Mouse (Mus musculus): Measurements from ENCODE around the gene Topbp1. TPM values are rescaled to one million over a fixed set of nuclear protein-coding genes. Genes with fewer than 3 reads are reported as not detected.

The Topbp1 gene
- polyA plus RNA-seq, 1 experiment from 2014 or later: 74.1 TPM

GRCm38 (mm10) chr9:103393256-103393655 is 88.2 kb downstream of the Topbp1 start:
- Histone ChIP-seq H3K4me2 (no peak overlapping the region), H3K27me3 (replicated peaks) (no peaks in the 10 kb centered on the region), H3K4me3 (no peak overlapping the region), H3K27ac (no peak overlapping the region), H3K9me3 (replicated peaks) (no peaks in the 10 kb centered on the region), H3K36me3 (no peaks in the 10 kb centered on the region), H3K9ac (no peak overlapping the region), H3K4me1 (no peaks in the 10 kb centered on the region)
- no peak for ATAC-seq
- WGBS (ENCODE audit: insufficient replicate concordance): 85% methylated on average over 11 of the region's 11 CpGs

- Histone ChIP-seq H3K36me3 (no peaks in the 10 kb centered on the region), H3K9me3 (replicated peaks) (0 out of 2 replicates have a peak, but pooled peaks cover 6% of the 10 kb centered on the region), H3K4me2 (no peak overlapping the region), H3K4me1 (no peaks in the 10 kb centered on the region), H3K27me3 (replicated peaks) (no peaks in the 10 kb centered on the region), H3K4me3 (no peak overlapping the region), H3K9ac (no peak overlapping the region), H3K27ac (no peak overlapping the region)
- WGBS (ENCODE audit: insufficient replicate concordance): 79% methylated on average over 21 of the region's 21 CpGs
- no peak for ATAC-seq
Measured at GRCm38 (mm10) chr9:103398509-103399157, 93.6 kb downstream of the Topbp1 start.

Other genes with a start within 250 kb of the Topbp1 start
- 0.24 and 0.43 TPM in 2 replicates for gene Rab6b, start 193.4 kb upstream of the Topbp1 start, polyA plus RNA-seq (2016; fragmentation: Nextera tagmentation; extraction: Ambion mirVana)
- 30.3 and 31.5 TPM in 2 replicates for gene Srprb, start 103.1 kb upstream of the Topbp1 start, polyA plus RNA-seq (2016; fragmentation: Nextera tagmentation; extraction: Ambion mirVana)
- gene Gm20425, start 74.9 kb upstream of the Topbp1 start, polyA plus RNA-seq (2016; fragmentation: Nextera tagmentation; extraction: Ambion mirVana): 4.9 and 5.2 TPM in 2 replicates
- 2,820 and 2,901 TPM in 2 replicates for gene Trf, start 74.8 kb upstream of the Topbp1 start, polyA plus RNA-seq (2016; fragmentation: Nextera tagmentation; extraction: Ambion mirVana)
- gene 1300017J02Rik, start 133 bp upstream of the Topbp1 start, polyA plus RNA-seq (2016; fragmentation: Nextera tagmentation; extraction: Ambion mirVana): 29.7 and 33.1 TPM in 2 replicates
- gene Cdv3, start 60.6 kb downstream of the Topbp1 start, polyA plus RNA-seq (2016; fragmentation: Nextera tagmentation; extraction: Ambion mirVana): 71.7 and 76.4 TPM in 2 replicates
- gene Bfsp2, start 175.2 kb downstream of the Topbp1 start, polyA plus RNA-seq (2016; fragmentation: Nextera tagmentation; extraction: Ambion mirVana): 0.41 and 0.62 TPM in 2 replicates